Mouse (Mus musculus) heart, embryonic 11.5 days (tissue): Measurements from ENCODE around the gene Knstrn. TPM values are rescaled to one million over a fixed set of nuclear protein-coding genes. Genes with fewer than 3 reads are reported as not detected.

Experiments used
- ATAC-seq: fragments of 200-750 bp; cut with Nextera tagmentation; replicated peaks from 2 replicates; pipeline ENCODE4 v1.8.0; 2017; ENCODE audit warnings: moderate library complexity; ENCODE audit not compliant: insufficient number of reproducible peaks, low FRiP score, low TSS enrichment
- H3K27ac ChIP-seq: fragments of 300-500 bp; sonication (generic); 2 replicates; pipeline ENCODE4 v1.5.1; 2014; ENCODE audit warnings: mild to moderate bottlenecking, low read depth, low read length
- H3K27me3 ChIP-seq: fragments of 300-500 bp; sonication (generic); 2 replicates; pipeline ENCODE4 v1.6.1; 2014; ENCODE audit warnings: mild to moderate bottlenecking, low read length, mixed read lengths; ENCODE audit not compliant: control insufficient read depth, insufficient read depth
- H3K36me3 ChIP-seq: fragments of 300-500 bp; sonication (generic); 2 replicates; pipeline ENCODE4 v1.6.1; 2014; ENCODE audit warnings: mild to moderate bottlenecking, low read length, moderate library complexity, mixed read lengths; ENCODE audit not compliant: control insufficient read depth, insufficient read depth
- H3K4me1 ChIP-seq: fragments of 300-500 bp; sonication (generic); 2 replicates; pipeline ENCODE4 v1.6.1; 2014; ENCODE audit warnings: low read length; ENCODE audit not compliant: control insufficient read depth, insufficient read depth
- H3K4me2 ChIP-seq: fragments of 300-500 bp; sonication (generic); 2 replicates; pipeline ENCODE4 v1.6.1; 2014; ENCODE audit warnings: mild to moderate bottlenecking, moderate library complexity
- H3K4me3 ChIP-seq: fragments of 300-500 bp; sonication (generic); 2 replicates; pipeline ENCODE4 v1.5.1; 2014; ENCODE audit warnings: low read depth, low read length
- H3K9ac ChIP-seq: fragments of 300-500 bp; sonication (generic); 2 replicates; pipeline ENCODE4 v1.6.1; 2014; ENCODE audit warnings: mild to moderate bottlenecking, low read depth, low read length, moderate library complexity
- H3K9me3 ChIP-seq: fragments of 300-500 bp; sonication (generic); replicated peaks from 2 replicates; pipeline ENCODE4 v1.6.1; 2016; ENCODE audit warnings: low read length; ENCODE audit not compliant: control insufficient read depth
- WGBS: fragments of 180-500 bp; shearing (Covaris S2); extraction: QIAGEN DNeasy Blood & Tissue Kit; methylation state at CpG from one replicate; pipeline ENCODE4 v1.1.7; 2014; ENCODE audit not compliant: insufficient replicate concordance; 5-methylcytosine and 5-hydroxymethylcytosine counted together
- polyA plus RNA-seq: library from polyadenylated mRNA; unstranded; fragments of >200 nt; fragmentation: Nextera tagmentation; extraction: Ambion mirVana; gene quantifications from 2 replicates; pipeline ENCODE4 v1.2.1, GENCODE M21; 2014

Gene Knstrn
- polyA plus RNA-seq, 1 experiment from 2014 or later, result 135 TPM

DNA sequence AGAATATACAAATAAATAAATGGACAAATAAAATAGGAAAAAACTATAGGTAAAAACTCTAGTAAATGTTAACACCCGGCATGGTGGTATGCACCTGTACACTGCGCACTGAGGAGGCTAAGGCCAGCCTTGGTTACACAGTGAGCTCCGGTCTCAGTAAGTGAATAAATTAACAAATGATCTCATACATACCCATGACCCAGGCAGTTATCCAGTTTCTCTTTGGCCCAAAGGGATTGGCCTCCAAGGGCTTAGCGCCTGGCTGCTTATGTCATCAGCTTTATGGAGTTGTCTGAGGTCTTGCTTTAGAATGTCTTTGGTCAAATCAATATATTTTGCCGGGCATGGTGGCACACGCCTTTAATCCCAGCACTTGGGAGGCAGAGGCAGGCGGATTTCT, 30.1 kb upstream of the Knstrn start:
- H3K9me3 ChIP-seq, result no peaks in the 10 kb centered on the region
- H3K4me1 ChIP-seq, result peaks cover 2% of the 10 kb centered on the region; the same call in 1 of the 2 replicates
- no peak overlapping the region for H3K27ac ChIP-seq
- H3K9ac ChIP-seq, result no peak overlapping the region
- H3K36me3 ChIP-seq, result no peaks in the 10 kb centered on the region
- 81% methylated on average over 7 of the region's 7 CpGs for WGBS
- H3K4me3 ChIP-seq, result no peak overlapping the region
- ATAC-seq, result no peak
- H3K27me3 ChIP-seq, result peaks cover 9% of the 10 kb centered on the region
- H3K4me2 ChIP-seq, result no peak overlapping the region

DNA sequence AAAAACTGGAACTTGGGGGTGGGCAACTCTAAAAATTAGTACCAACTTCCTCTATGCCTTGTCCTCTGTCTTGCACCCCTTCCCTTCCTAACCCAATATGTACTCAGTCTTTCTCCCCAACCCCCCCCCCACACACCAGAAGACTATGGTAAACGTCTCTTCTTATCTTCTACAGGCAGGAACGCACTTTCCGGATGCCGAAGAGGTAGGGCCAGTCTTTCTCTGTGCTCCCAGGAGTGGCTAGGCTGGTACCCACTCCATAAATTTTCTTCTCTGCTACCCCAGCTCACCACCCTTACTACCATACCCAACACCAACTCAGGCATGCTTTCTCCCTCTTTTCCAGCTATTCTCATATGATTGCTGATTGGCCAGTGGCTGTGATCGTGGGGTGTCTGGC, 27.3 kb upstream of the Knstrn start:
- Histone ChIP-seq H3K4me2 (no peak overlapping the region), H3K4me1 (peaks cover 10% of the 10 kb centered on the region; the same call in 1 of the 2 replicates), H3K9me3 (no peaks in the 10 kb centered on the region), H3K36me3 (no peaks in the 10 kb centered on the region), H3K4me3 (no peak overlapping the region), H3K9ac (no peak overlapping the region), H3K27me3 (peaks cover 15% of the 10 kb centered on the region), H3K27ac (no peak overlapping the region)
- WGBS, result 60% methylated on average over 5 of the region's 5 CpGs
- no peak for ATAC-seq

DNA sequence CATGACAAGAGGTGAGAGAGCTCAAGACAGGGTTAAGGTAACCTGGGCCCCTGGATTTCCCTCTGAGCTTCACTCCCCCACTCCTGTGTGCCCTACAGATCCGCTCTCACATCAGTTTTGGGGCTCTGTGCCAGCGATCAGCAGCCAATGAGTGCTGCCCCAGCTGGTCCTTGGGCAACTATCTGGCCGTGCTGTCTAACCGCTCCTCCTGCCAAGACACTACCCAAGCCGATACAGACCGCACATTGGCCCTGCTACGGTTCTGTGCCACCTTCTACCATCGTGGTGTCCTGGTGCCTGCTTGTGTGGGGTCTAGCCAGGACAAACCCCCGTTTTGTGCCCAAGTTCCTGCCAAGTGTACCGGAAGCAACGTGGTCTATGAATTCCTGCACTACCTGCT, 24.3 kb upstream of the Knstrn start:
- no peak overlapping the region for H3K9ac ChIP-seq
- peaks cover 10% of the 10 kb centered on the region; the same call in 1 of the 2 replicates for H3K4me1 ChIP-seq
- no peak overlapping the region for H3K27ac ChIP-seq
- no peaks in the 10 kb centered on the region for H3K36me3 ChIP-seq
- H3K27me3 ChIP-seq, result peaks cover 19% of the 10 kb centered on the region
- H3K4me3 ChIP-seq, result no peak overlapping the region
- H3K4me2 ChIP-seq, result no peak overlapping the region
- no peak for ATAC-seq
- WGBS, result 83% methylated on average over 11 of the region's 11 CpGs
- H3K9me3 ChIP-seq, result no peaks in the 10 kb centered on the region

DNA sequence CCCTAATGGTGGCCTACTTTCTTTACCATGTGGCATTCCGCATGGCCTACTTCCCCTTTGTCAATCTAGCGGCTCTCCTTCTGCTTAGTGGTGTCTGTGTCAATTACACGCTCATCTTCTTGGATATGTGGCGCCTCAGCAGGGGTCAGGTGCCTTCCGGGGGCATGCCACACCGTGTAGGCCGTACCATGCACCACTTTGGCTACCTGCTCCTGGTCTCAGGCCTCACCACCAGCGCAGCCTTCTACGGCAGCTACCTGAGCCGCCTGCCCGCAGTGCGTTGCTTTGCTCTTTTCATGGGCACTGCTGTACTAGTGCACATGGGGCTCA, 23.6 kb upstream of the Knstrn start:
- no peak overlapping the region for H3K9ac ChIP-seq

DNA sequence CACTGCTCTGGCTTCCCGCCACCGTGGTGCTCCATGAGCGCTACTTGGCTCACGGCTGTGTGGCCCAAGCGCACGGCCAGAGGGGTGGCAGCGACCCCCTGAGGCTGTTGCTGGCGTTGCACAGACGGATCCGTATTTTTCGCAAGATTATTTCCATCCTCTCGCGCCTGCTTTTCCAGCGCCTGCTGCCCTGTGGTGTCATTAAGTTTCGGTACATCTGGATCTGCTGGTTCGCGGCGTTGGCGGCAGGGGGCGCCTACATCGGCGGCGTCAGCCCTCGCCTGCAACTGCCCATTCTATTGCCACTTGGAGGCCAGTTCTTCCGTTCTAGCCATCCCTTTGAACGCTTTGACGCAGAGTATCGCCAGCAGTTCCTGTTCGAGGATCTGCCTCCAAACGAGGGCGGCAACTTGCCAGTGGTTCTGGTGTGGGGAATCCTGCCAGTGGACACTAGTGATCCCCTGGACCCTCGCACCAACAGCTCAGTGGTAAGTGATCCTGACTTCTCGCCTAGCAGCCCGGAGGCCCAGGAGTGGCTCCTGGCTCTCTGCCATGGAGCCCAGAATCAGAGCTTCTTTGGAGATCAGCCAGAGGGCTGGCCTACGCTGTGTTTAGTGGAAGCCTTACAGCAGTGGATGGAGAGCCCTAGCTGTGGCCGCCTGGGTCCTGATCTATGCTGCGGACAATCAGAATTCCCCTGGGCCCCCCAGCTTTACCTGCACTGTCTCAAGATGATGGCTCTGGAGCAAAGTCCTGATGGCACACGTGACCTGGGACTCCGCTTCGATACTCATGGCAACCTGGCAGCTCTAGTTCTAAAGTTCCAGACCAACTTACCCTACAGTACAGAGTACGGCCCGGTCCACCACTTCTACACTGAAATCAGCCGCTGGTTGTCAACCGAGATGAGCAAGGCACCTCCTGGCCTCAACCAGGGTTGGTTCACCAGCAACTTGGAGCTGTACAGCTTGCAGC, 23.0 kb upstream of the Knstrn start:
- WGBS, result 26% methylated on average over 44 of the region's 44 CpGs
- ATAC-seq, result peak; percentile 65; the same call in 1 of the 2 replicates
- Histone ChIP-seq H3K4me3 (peak overlapping the region; percentile 18; the same call in 1 of the 2 replicates), H3K36me3 (no peaks in the 10 kb centered on the region), H3K9me3 (no peaks in the 10 kb centered on the region), H3K27me3 (peaks cover 19% of the 10 kb centered on the region), H3K4me1 (peaks cover 10% of the 10 kb centered on the region; the same call in 1 of the 2 replicates), H3K4me2 (peak overlapping the region; percentile 48), H3K9ac (no peak overlapping the region), H3K27ac (no peak overlapping the region)

More for the DNA sequence above, 23.6 kb upstream of the Knstrn start:
- 52% methylated on average over 12 of the region's 12 CpGs for WGBS
- no peak for ATAC-seq
- H3K4me1 ChIP-seq, result peaks cover 10% of the 10 kb centered on the region; the same call in 1 of the 2 replicates
- no peak overlapping the region for H3K27ac ChIP-seq
- H3K27me3 ChIP-seq, result peaks cover 19% of the 10 kb centered on the region
- peak overlapping the region; percentile 18; the same call in 1 of the 2 replicates for H3K4me3 ChIP-seq
- H3K9me3 ChIP-seq, result no peaks in the 10 kb centered on the region
- H3K36me3 ChIP-seq, result no peaks in the 10 kb centered on the region
- H3K4me2 ChIP-seq, result peak overlapping the region; percentile 48

DNA sequence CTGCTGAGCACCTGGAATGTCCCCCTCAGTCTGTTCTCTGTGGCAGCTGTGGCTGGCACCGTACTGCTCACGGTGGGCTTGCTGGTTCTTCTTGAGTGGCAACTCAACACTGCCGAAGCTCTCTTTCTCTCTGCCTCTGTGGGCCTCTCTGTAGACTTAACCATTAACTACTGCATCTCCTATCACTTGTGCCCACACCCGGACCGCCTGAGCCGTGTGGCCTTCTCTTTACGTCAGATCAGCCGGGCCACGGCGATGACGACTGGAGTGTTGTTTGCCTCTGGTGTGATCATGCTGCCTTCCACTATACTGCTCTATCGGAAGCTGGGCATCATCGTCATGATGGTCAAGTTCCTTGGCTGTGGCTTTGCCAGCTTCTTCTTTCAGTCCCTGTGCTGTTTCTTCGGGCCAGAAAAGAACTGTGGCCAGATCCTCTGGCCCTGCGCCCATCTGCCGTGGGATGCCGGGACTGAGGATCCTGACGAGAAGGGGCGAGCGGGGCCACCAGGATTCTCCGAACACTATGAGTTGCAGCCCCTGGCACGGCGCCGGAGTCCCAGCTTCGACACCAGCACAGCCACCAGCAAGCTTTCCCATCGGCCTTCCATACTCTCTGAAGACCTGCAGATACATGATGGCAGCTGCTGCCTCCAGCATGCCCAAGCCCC, 22.1 kb upstream of the Knstrn start:
- WGBS, result 88% methylated on average over 26 of the region's 26 CpGs
- Histone ChIP-seq H3K36me3 (no peaks in the 10 kb centered on the region), H3K27ac (no peak overlapping the region), H3K27me3 (peaks cover 17% of the 10 kb centered on the region), H3K9ac (no peak overlapping the region), H3K4me3 (no peak overlapping the region), H3K4me1 (peaks cover 10% of the 10 kb centered on the region; the same call in 1 of the 2 replicates), H3K4me2 (no peak overlapping the region), H3K9me3 (no peaks in the 10 kb centered on the region)
- ATAC-seq, result no peak

DNA sequence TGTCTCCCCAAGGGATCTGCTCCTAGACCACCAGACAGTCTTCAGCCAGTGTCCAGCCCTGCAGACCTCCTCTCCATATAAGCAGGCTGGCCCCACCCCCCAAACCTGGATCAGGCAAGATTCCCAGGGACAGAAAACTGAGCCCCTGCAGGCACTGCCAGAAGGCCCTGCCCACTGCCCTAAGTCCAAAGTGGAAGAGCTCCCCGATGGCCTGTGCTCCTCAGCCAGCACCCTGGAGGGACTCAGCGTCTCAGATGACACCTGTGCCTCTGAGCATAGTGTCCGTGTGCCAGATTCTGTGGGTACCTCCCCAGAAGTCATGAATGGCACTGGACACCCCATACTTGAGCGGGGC, 21.6 kb upstream of the Knstrn start:
- Histone ChIP-seq H3K4me2 (no peak overlapping the region), H3K4me1 (peaks cover 10% of the 10 kb centered on the region; the same call in 1 of the 2 replicates), H3K27ac (no peak overlapping the region), H3K9me3 (no peaks in the 10 kb centered on the region), H3K36me3 (no peaks in the 10 kb centered on the region), H3K4me3 (no peak overlapping the region), H3K27me3 (peaks cover 17% of the 10 kb centered on the region), H3K9ac (no peak overlapping the region)
- 72% methylated on average over 4 of the region's 4 CpGs for WGBS
- no peak for ATAC-seq

DNA sequence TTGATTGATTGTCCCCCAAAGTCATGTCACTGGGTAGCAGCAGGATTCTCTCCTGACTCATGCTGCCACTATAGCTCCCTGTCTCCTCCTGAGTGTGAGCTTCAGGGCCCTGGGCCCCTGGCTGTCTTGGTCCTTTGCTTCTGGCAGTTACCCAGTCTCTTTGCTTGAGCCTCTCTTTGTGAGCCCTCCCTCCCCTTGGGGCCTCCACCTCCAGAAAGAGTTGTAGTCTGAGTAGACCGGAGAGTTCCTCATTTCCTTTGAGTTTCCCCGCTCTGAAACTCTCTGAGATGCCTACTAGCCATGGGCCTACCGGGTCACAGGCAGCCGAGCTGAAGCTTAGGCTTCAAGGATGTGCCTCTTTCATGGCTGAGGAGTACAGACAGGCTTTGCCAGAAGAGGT, 20.2 kb upstream of the Knstrn start:
- Histone ChIP-seq H3K36me3 (no peaks in the 10 kb centered on the region), H3K9ac (no peak overlapping the region), H3K9me3 (no peaks in the 10 kb centered on the region), H3K4me1 (peaks cover 10% of the 10 kb centered on the region; the same call in 1 of the 2 replicates), H3K27ac (no peak overlapping the region), H3K4me2 (no peak overlapping the region), H3K27me3 (peaks cover 17% of the 10 kb centered on the region), H3K4me3 (no peak overlapping the region)
- ATAC-seq, result no peak
- WGBS, result 75% methylated on average over 4 of the region's 4 CpGs
